Mouse (Mus musculus) testis, adult 2 months (tissue): ENCODE measurements around the gene Atp4a. TPM values are rescaled to one million over a fixed set of nuclear protein-coding genes. Genes with fewer than 3 reads are reported as not detected.
A peak's percentile ranks its signal among the peaks of the same experiment; 100 is the strongest.

ENCODE experiments used
- H3K27ac ChIP-seq: fragments of 200-500 bp; 2 replicates; pipeline ENCODE4 v1.5.1; 2012; ENCODE audit warnings: low read depth, low read length; ENCODE audit not compliant: control insufficient read depth, insufficient read depth
- H3K27me3 ChIP-seq: fragments of 200-500 bp; 2 replicates; pipeline ENCODE4 v1.6.1; 2012; ENCODE audit warnings: mild to moderate bottlenecking, low read length, moderate library complexity; ENCODE audit not compliant: control insufficient read depth, insufficient read depth
- H3K36me3 ChIP-seq: fragments of 200-500 bp; 2 replicates; pipeline ENCODE4 v1.6.1; 2012; ENCODE audit warnings: mild to moderate bottlenecking, low read length; ENCODE audit not compliant: control insufficient read depth, insufficient read depth
- H3K4me1 ChIP-seq: fragments of 200-500 bp; 2 replicates; pipeline ENCODE4 v1.6.1; 2012; ENCODE audit warnings: low read length; ENCODE audit not compliant: control insufficient read depth, insufficient read depth
- H3K4me3 ChIP-seq: fragments of 200-500 bp; 2 replicates; pipeline ENCODE4 v1.5.1; 2012; ENCODE audit warnings: low read depth, mild to moderate bottlenecking, low read length, moderate library complexity, mixed read lengths; ENCODE audit not compliant: control insufficient read depth
- CTCF ChIP-seq: fragments of 200-500 bp; IDR thresholded peaks from 2 replicates; pipeline ENCODE4 v1.5.1; 2012; ENCODE audit warnings: low read depth, mild to moderate bottlenecking, inconsistent platforms, low read length, moderate library complexity; ENCODE audit not compliant: control insufficient read depth, insufficient read depth, insufficient replicate concordance
- POLR2A ChIP-seq: fragments of 200-500 bp; IDR thresholded peaks from 2 replicates; pipeline ENCODE4 v1.6.1; 2012; ENCODE audit warnings: low read depth, mild to moderate bottlenecking, inconsistent platforms, low read length, moderate library complexity; ENCODE audit not compliant: control insufficient read depth
- polyA plus RNA-seq: library from polyadenylated mRNA; depleted of rRNA; stranded (reverse); fragments of >200 nt; gene quantifications from 2 replicates; pipeline ENCODE4 v1.2.3, GENCODE M21; 2012; rRNA removed

Atp4a gene
- polyA plus RNA-seq, 1 experiment = 2.7 TPM

- no peak for TF ChIP-seq POLR2A
- TF ChIP-seq CTCF = no peak
- Histone ChIP-seq H3K4me1 (no peaks in the 10 kb centered on the region), H3K36me3 (no peaks in the 10 kb centered on the region), H3K4me3 (no peak overlapping the region), H3K27me3 (no peaks in the 10 kb centered on the region), H3K27ac (no peak overlapping the region)
Observed at GRCm38 (mm10) chr7:30757001-30757400, 45.0 kb downstream of the Atp4a start.

- TF ChIP-seq POLR2A (no peak), CTCF (no peak)
- H3K27me3 ChIP-seq = no peaks in the 10 kb centered on the region
- H3K36me3 ChIP-seq = no peaks in the 10 kb centered on the region
- no peaks in the 10 kb centered on the region for H3K4me1 ChIP-seq
- H3K27ac ChIP-seq = no peak overlapping the region
- no peak overlapping the region for H3K4me3 ChIP-seq
Observed at GRCm38 (mm10) chr7:30758853-30759252, 46.8 kb downstream of the Atp4a start.

GRCm38 (mm10) chr7:30761769-30762352 is 49.9 kb downstream of the Atp4a start:
- Histone ChIP-seq H3K27ac (no peak overlapping the region), H3K36me3 (no peaks in the 10 kb centered on the region), H3K27me3 (no peaks in the 10 kb centered on the region), H3K4me1 (peaks cover 2% of the 10 kb centered on the region; the same call in 1 of the 2 replicates), H3K4me3 (no peak overlapping the region)
- no peak for TF ChIP-seq POLR2A
- no peak for TF ChIP-seq CTCF

GRCm38 (mm10) chr7:30763456-30763855 is 51.4 kb downstream of the Atp4a start, which contains the start of gene Dmkn:
Gene Dmkn, plus strand, starts transcription at chr7:30763756.
- TF ChIP-seq CTCF (no peak), POLR2A (no peak)
- Histone ChIP-seq H3K4me3 (no peak within 1 kb of the TSS), H3K27ac (no peak within 1 kb of the TSS), H3K36me3 (no peaks in the 10 kb centered on the region), H3K27me3 (no peaks in the 10 kb centered on the region), H3K4me1 (peaks cover 7% of the 10 kb centered on the region; the same call in 1 of the 2 replicates)

GRCm38 (mm10) chr7:30765173-30765572 is 53.2 kb downstream of the Atp4a start:
- TF ChIP-seq CTCF (no peak), POLR2A (no peak)
- peak overlapping the region; percentile 39 for H3K4me3 ChIP-seq

GRCm38 (mm10) chr7:30766408-30766807 is 54.4 kb downstream of the Atp4a start:
- H3K27ac ChIP-seq = no peak overlapping the region
- no peaks in the 10 kb centered on the region for H3K27me3 ChIP-seq
- no peak overlapping the region for H3K4me3 ChIP-seq
- H3K4me1 ChIP-seq = peaks cover 7% of the 10 kb centered on the region
- no peaks in the 10 kb centered on the region for H3K36me3 ChIP-seq
- TF ChIP-seq POLR2A (no peak), CTCF (no peak)

More at GRCm38 (mm10) chr7:30765173-30765572, 53.2 kb downstream of the Atp4a start:
- H3K27me3 ChIP-seq = no peaks in the 10 kb centered on the region
- peaks cover 7% of the 10 kb centered on the region for H3K4me1 ChIP-seq
- no peaks in the 10 kb centered on the region for H3K36me3 ChIP-seq
- H3K27ac ChIP-seq = no peak overlapping the region

GRCm38 (mm10) chr7:30769236-30769635 is 57.2 kb downstream of the Atp4a start:
- Histone ChIP-seq H3K27ac (no peak overlapping the region; the same call in 1 of the 2 replicates), H3K27me3 (no peaks in the 10 kb centered on the region), H3K36me3 (no peaks in the 10 kb centered on the region), H3K4me1 (peaks cover 7% of the 10 kb centered on the region), H3K4me3 (no peak overlapping the region)
- no peak for TF ChIP-seq POLR2A
- no peak for TF ChIP-seq CTCF

Other genes with a start within 250 kb of the Atp4a start
- gene Prodh2, start 218.6 kb upstream of the Atp4a start, polyA plus RNA-seq = 0.10 TPM in 1 of 2 replicates, not detected in the other
- 136 TPM in 2 replicates for gene Arhgap33, start 177.1 kb upstream of the Atp4a start, polyA plus RNA-seq
- 74.3 and 82.9 TPM in 2 replicates for gene Hspb6, start 160.0 kb upstream of the Atp4a start, polyA plus RNA-seq
- gene Proser3, start 159.9 kb upstream of the Atp4a start, polyA plus RNA-seq = 33.9 and 37.5 TPM in 2 replicates
- gene Lin37, start 152.4 kb upstream of the Atp4a start, polyA plus RNA-seq = 39.9 and 47.0 TPM in 2 replicates
- 51.9 and 52.2 TPM in 2 replicates for gene U2af1l4, start 148.9 kb upstream of the Atp4a start, polyA plus RNA-seq
- gene Gm49396, start 148.9 kb upstream of the Atp4a start, polyA plus RNA-seq = 0.58 and 0.80 TPM in 2 replicates
- 147 and 167 TPM in 2 replicates for gene Psenen, start 148.6 kb upstream of the Atp4a start, polyA plus RNA-seq
- 0.80 and 1.0 TPM in 2 replicates for gene Igflr1, start 146.8 kb upstream of the Atp4a start, polyA plus RNA-seq
- gene Kmt2b, start 123.5 kb upstream of the Atp4a start, polyA plus RNA-seq = 56.1 and 61.0 TPM in 2 replicates
- gene Zbtb32, start 113.3 kb upstream of the Atp4a start, polyA plus RNA-seq = 180 and 203 TPM in 2 replicates
- gene Upk1a, start 99.4 kb upstream of the Atp4a start, polyA plus RNA-seq = 6.5 TPM in 2 replicates
- 51.8 and 74.9 TPM in 2 replicates for gene Cox6b1, start 86.1 kb upstream of the Atp4a start, polyA plus RNA-seq
- 7.9 and 8.4 TPM in 2 replicates for gene Etv2, start 76.4 kb upstream of the Atp4a start, polyA plus RNA-seq
- 27.1 and 33.0 TPM in 2 replicates for gene Rbm42, start 61.9 kb upstream of the Atp4a start, polyA plus RNA-seq
- gene Haus5, start 47.2 kb upstream of the Atp4a start, polyA plus RNA-seq = 21.1 and 22.4 TPM in 2 replicates
- gene Pmis2, start 40.6 kb upstream of the Atp4a start, polyA plus RNA-seq = 142 and 177 TPM in 2 replicates
- 88.8 and 103 TPM in 2 replicates for gene 2200002J24Rik, start 13.3 kb upstream of the Atp4a start, polyA plus RNA-seq
- 161 and 171 TPM in 2 replicates for gene Tmem147, start 17.3 kb downstream of the Atp4a start, polyA plus RNA-seq
- gene Gapdhs, start 31.5 kb downstream of the Atp4a start, polyA plus RNA-seq = 4,298 and 4,420 TPM in 2 replicates
- gene Sbsn, start 39.3 kb downstream of the Atp4a start, polyA plus RNA-seq = 4.6 and 4.7 TPM in 2 replicates
- gene Dmkn, start 51.5 kb downstream of the Atp4a start, polyA plus RNA-seq = 7.1 and 9.2 TPM in 2 replicates
- gene Krtdap, start 75.7 kb downstream of the Atp4a start, polyA plus RNA-seq = 0.41 TPM in 1 of 2 replicates, not detected in the other
- gene Ffar2, start 111.6 kb downstream of the Atp4a start, polyA plus RNA-seq = 0.09 and 0.14 TPM in 2 replicates
- not detected in 2 replicates for gene Ffar3, start 144.0 kb downstream of the Atp4a start, polyA plus RNA-seq
- gene Ffar1, start 149.4 kb downstream of the Atp4a start, polyA plus RNA-seq = 0.55 and 0.62 TPM in 2 replicates
- 0.08 and 0.41 TPM in 2 replicates for gene Cd22, start 168.1 kb downstream of the Atp4a start, polyA plus RNA-seq
- 18.2 and 21.3 TPM in 2 replicates for gene Mag, start 202.7 kb downstream of the Atp4a start, polyA plus RNA-seq
- 0.38 and 1.5 TPM in 2 replicates for gene Hamp2, start 212.5 kb downstream of the Atp4a start, polyA plus RNA-seq
- gene Hamp, start 231.8 kb downstream of the Atp4a start, polyA plus RNA-seq = not detected in 2 replicates
- gene Usf2, start 244.6 kb downstream of the Atp4a start, polyA plus RNA-seq = 27.0 and 31.3 TPM in 2 replicates